Mouse (Mus musculus): Measurements from ENCODE around the gene Fcrls.

DNA sequence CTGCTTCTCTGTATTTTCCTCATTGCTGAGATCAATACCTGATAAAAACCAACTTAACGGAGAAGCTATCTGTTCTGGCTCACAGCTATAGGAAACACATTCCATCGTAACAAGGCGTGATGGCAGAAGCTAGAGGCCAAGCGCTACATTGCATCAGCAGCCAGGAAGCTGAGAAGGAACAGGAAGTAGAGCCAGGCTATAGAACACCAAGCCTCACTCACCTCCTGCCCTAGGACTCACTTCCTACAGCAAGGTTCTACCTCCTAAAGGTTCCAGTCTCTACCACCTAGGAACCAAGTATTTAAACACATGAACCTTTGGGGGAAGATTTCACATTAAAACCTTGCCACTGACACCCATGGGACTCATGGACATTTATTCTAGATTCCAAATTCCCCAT lies 39.9 kb downstream of the Fcrls start:
- TF ChIP-seq POLR2A (IDR thresholded peaks at IDR 0.05; ENCODE audit: extremely low read depth, insufficient read depth, low read length) (no peak), CTCF (IDR thresholded peaks at IDR 0.05; ENCODE audit: extremely low read depth, insufficient read depth, low read length) (no peak)
